Mouse (Mus musculus): ENCODE results near the gene Hist1h3e.

- TF ChIP-seq TAL1 (IDR thresholded peaks at IDR 0.05; ENCODE audit: low read length) (no peak), GATA1 (IDR thresholded peaks at IDR 0.05; ENCODE audit: low read length) (no peak)
These were observed 30.4 kb upstream of the Hist1h3e start for GRCm38 (mm10) chr13:23592614-23593013.
